ENCODE assay signal across 20 mouse cellular contexts in genomic region chr3:146260845-146261244, GRCm38 (mm10). TPM values are rescaled to one million over a fixed set of nuclear protein-coding genes. Genes with fewer than 3 reads are reported as not detected.
"Had no signal": no experiment of that assay in that cellular context is flagged by ENCODE, and none has a peak within 500 bp of the region (broad histone marks: within the 10 kb centered on the region; RNA-seq: fewer than 3 reads in every experiment).

No protein-coding gene starts in this region.

- H3K27me3 ChIP-seq: heart, embryonic 12.5 days; hindbrain, embryonic 12.5 days; kidney, embryonic 15.5 days; limb, embryonic 15.5 days; liver, embryonic 12.5 days had no signal

- H3K9me3 ChIP-seq: heart, embryonic 12.5 days; hindbrain, embryonic 10.5 days; hindbrain, embryonic 12.5 days; kidney, embryonic 15.5 days; limb, embryonic 13.5 days; limb, embryonic 15.5 days; liver, embryonic 12.5 days had no signal

- H3K4me3 ChIP-seq: gastrocnemius, adult 2 months; heart, embryonic 12.5 days; hindbrain, embryonic 10.5 days; hindbrain, embryonic 12.5 days; kidney, embryonic 15.5 days; limb, embryonic 13.5 days; limb, embryonic 15.5 days; liver, embryonic 12.5 days had no signal

- H3K4me1 ChIP-seq: hindbrain, embryonic 12.5 days; liver, embryonic 12.5 days had no signal

- DNase-seq: gastrocnemius, adult 2 months; gastrocnemius, postnatal 10 days; gastrocnemius, postnatal 25 days; heart, postnatal 14 days; heart, postnatal 4 days; layer of hippocampus, adult 9-11 months; layer of hippocampus, postnatal 36 days; left cerebral cortex, postnatal 4 days had no signal

- H3K9ac ChIP-seq: heart, embryonic 12.5 days; hindbrain, embryonic 12.5 days; hindbrain, embryonic 14.5 days; kidney, embryonic 15.5 days; limb, embryonic 13.5 days; limb, embryonic 15.5 days; liver, embryonic 12.5 days had no signal

- H3K4me2 ChIP-seq: heart, embryonic 12.5 days; hindbrain, embryonic 12.5 days; hindbrain, embryonic 14.5 days; kidney, embryonic 15.5 days; limb, embryonic 13.5 days; limb, embryonic 15.5 days; liver, embryonic 12.5 days had no signal

- ATAC-seq: hindbrain, postnatal 0 days; intestine, embryonic 16.5 days; liver, embryonic 12.5 days had no signal

- H3K36me3 ChIP-seq: heart, embryonic 12.5 days; hindbrain, embryonic 10.5 days; hindbrain, embryonic 12.5 days; kidney, embryonic 15.5 days; limb, embryonic 13.5 days; limb, embryonic 15.5 days; liver, embryonic 12.5 days had no signal

- H3K27ac ChIP-seq: gastrocnemius, adult 2 months; hindbrain, embryonic 10.5 days; hindbrain, embryonic 12.5 days; hindbrain, embryonic 14.5 days; hindbrain, postnatal 0 days; kidney, embryonic 15.5 days; kidney, postnatal 0 days; limb, embryonic 13.5 days; limb, embryonic 15.5 days; liver, embryonic 12.5 days had no signal

RNA-seq across cellular contexts. Expression of gene Lpar3, which starts 40.1 kb away (rescaled TPM):
- total RNA-seq: granulocyte monocyte progenitor cell, adult 5-6 weeks had no signal
